Mouse (Mus musculus): Measurements from ENCODE around the gene Pkd1. TPM values are rescaled to one million over a fixed set of nuclear protein-coding genes. Genes with fewer than 3 reads are reported as not detected.

Gene Pkd1
- total and polyA plus RNA-seq, 3 experiments, result 35.6 to 48.5 (median 36.2) TPM

- no peak overlapping the region for H3K9ac ChIP-seq (ENCODE audit: low read depth, low read length)
- DNase-seq, result peak; percentile 59 to 85
- TF ChIP-seq CTCF (IDR thresholded peaks at IDR 0.05), result no peak
- peak; percentile 77; the same call in 1 of the 2 replicates for TF ChIP-seq EP300 (IDR thresholded peaks at IDR 0.05; ENCODE audit: insufficient read depth, low read depth, low read length)
- 66% methylated on average over 7 of the region's 7 CpGs for WGBS
- peak overlapping the region; percentile 77 for H3K27ac ChIP-seq
- H3K27me3 ChIP-seq (ENCODE audit: control insufficient read depth, insufficient read depth, low read length), result no peaks in the 10 kb centered on the region
- peaks cover 29% of the 10 kb centered on the region for H3K36me3 ChIP-seq (ENCODE audit: control insufficient read depth, insufficient read depth, low read length)
- H3K4me1 ChIP-seq (ENCODE audit: control insufficient read depth, insufficient read depth, low read length), result peaks cover 33% of the 10 kb centered on the region
- H3K4me3 ChIP-seq, result no peak overlapping the region
- H3K79me2 ChIP-seq (replicated peaks; ENCODE audit: control insufficient read depth, insufficient read depth, low read length), result peaks cover 10% of the 10 kb centered on the region
- intact Hi-C loops (cut with DNase I), result no loop called here
Measured at GRCm38 (mm10) chr17:24557091-24557490, 7.5 kb downstream of the Pkd1 start.

GRCm38 (mm10) chr17:24558600-24559099, 9.0 kb downstream of the Pkd1 start:
- H3K4me3 ChIP-seq, result no peak overlapping the region
- H3K27ac ChIP-seq, result peak overlapping the region; percentile 77
- intact Hi-C loops (cut with DNase I), result no loop called here
- WGBS, result 26% methylated on average over 4 of the region's 4 CpGs
- TF ChIP-seq EP300 (IDR thresholded peaks at IDR 0.05; ENCODE audit: insufficient read depth, low read depth, low read length) (no peak), POLR2A (IDR thresholded peaks at IDR 0.05; ENCODE audit: insufficient read depth, low read depth, low read length) (peak; percentile 47; the same call in 1 of the 2 replicates)
- peak; percentile 31 to 35 for DNase-seq
- no peaks in the 10 kb centered on the region for H3K27me3 ChIP-seq (ENCODE audit: control insufficient read depth, insufficient read depth, low read length)
- H3K79me2 ChIP-seq (replicated peaks; ENCODE audit: control insufficient read depth, insufficient read depth, low read length), result peaks cover 11% of the 10 kb centered on the region
- H3K9ac ChIP-seq (ENCODE audit: low read depth, low read length), result 0 out of 2 replicates have a peak overlapping the region, but pooled peaks have one; percentile 35
- H3K36me3 ChIP-seq (ENCODE audit: control insufficient read depth, insufficient read depth, low read length), result peaks cover 29% of the 10 kb centered on the region
- peaks cover 32% of the 10 kb centered on the region for H3K4me1 ChIP-seq (ENCODE audit: control insufficient read depth, insufficient read depth, low read length)

GRCm38 (mm10) chr17:24559146-24559545, 9.5 kb downstream of the Pkd1 start:
- intact Hi-C loops (cut with DNase I), result no loop called here
- no peak for TF ChIP-seq EP300 (IDR thresholded peaks at IDR 0.05; ENCODE audit: insufficient read depth, low read depth, low read length)
- no peak for TF ChIP-seq POLR2A (IDR thresholded peaks at IDR 0.05; ENCODE audit: insufficient read depth, low read depth, low read length)
- no peak for TF ChIP-seq CTCF (IDR thresholded peaks at IDR 0.05)
- Histone ChIP-seq H3K79me2 (replicated peaks; ENCODE audit: control insufficient read depth, insufficient read depth, low read length) (peaks cover 10% of the 10 kb centered on the region), H3K27me3 (ENCODE audit: control insufficient read depth, insufficient read depth, low read length) (no peaks in the 10 kb centered on the region), H3K9ac (ENCODE audit: low read depth, low read length) (no peak overlapping the region), H3K4me1 (ENCODE audit: control insufficient read depth, insufficient read depth, low read length) (peaks cover 36% of the 10 kb centered on the region), H3K36me3 (ENCODE audit: control insufficient read depth, insufficient read depth, low read length) (peaks cover 29% of the 10 kb centered on the region), H3K27ac (peak overlapping the region; percentile 77), H3K4me3 (no peak overlapping the region)
- DNase-seq, result peak; percentile 59 to 64
- WGBS, result 38% methylated on average over 3 of the region's 3 CpGs

- peak overlapping the region; percentile 44 for H3K27ac ChIP-seq
- intact Hi-C loops (cut with DNase I), result no loop called here
- DNase-seq, result peak in 1 of 2 experiments; percentile 17
Measured at GRCm38 (mm10) chr17:24560301-24561028, 10.8 kb downstream of the Pkd1 start.

GRCm38 (mm10) chr17:24561592-24561991, 12.0 kb downstream of the Pkd1 start:
- intact Hi-C loops (cut with DNase I), result no loop called here
- H3K4me3 ChIP-seq, result no peak overlapping the region
- H3K27me3 ChIP-seq (ENCODE audit: control insufficient read depth, insufficient read depth, low read length), result no peaks in the 10 kb centered on the region
- peaks cover 13% of the 10 kb centered on the region for H3K79me2 ChIP-seq (replicated peaks; ENCODE audit: control insufficient read depth, insufficient read depth, low read length)
- peaks cover 24% of the 10 kb centered on the region for H3K36me3 ChIP-seq (ENCODE audit: control insufficient read depth, insufficient read depth, low read length)
- DNase-seq, result peak in 1 of 2 experiments; percentile 16
- no peak overlapping the region for H3K9ac ChIP-seq (ENCODE audit: low read depth, low read length)
- H3K27ac ChIP-seq, result no peak overlapping the region
- TF ChIP-seq EP300 (IDR thresholded peaks at IDR 0.05; ENCODE audit: insufficient read depth, low read depth, low read length), result no peak
- TF ChIP-seq POLR2A (IDR thresholded peaks at IDR 0.05; ENCODE audit: insufficient read depth, low read depth, low read length), result no peak
- TF ChIP-seq CTCF (IDR thresholded peaks at IDR 0.05), result no peak
- 68% methylated on average over 2 of the region's 2 CpGs for WGBS
- H3K4me1 ChIP-seq (ENCODE audit: control insufficient read depth, insufficient read depth, low read length), result peaks cover 30% of the 10 kb centered on the region

More at GRCm38 (mm10) chr17:24560301-24561028, 10.8 kb downstream of the Pkd1 start:
- TF ChIP-seq EP300 (IDR thresholded peaks at IDR 0.05; ENCODE audit: insufficient read depth, low read depth, low read length) (no peak), CTCF (IDR thresholded peaks at IDR 0.05) (no peak), POLR2A (IDR thresholded peaks at IDR 0.05; ENCODE audit: insufficient read depth, low read depth, low read length) (no peak)
- no peaks in the 10 kb centered on the region for H3K27me3 ChIP-seq (ENCODE audit: control insufficient read depth, insufficient read depth, low read length)
- H3K4me1 ChIP-seq (ENCODE audit: control insufficient read depth, insufficient read depth, low read length), result peaks cover 30% of the 10 kb centered on the region
- WGBS, result 63% methylated on average over 5 of the region's 5 CpGs
- H3K79me2 ChIP-seq (replicated peaks; ENCODE audit: control insufficient read depth, insufficient read depth, low read length), result peaks cover 13% of the 10 kb centered on the region
- no peak overlapping the region for H3K4me3 ChIP-seq
- H3K36me3 ChIP-seq (ENCODE audit: control insufficient read depth, insufficient read depth, low read length), result peaks cover 29% of the 10 kb centered on the region
- no peak overlapping the region for H3K9ac ChIP-seq (ENCODE audit: low read depth, low read length)

- 68% methylated on average over 5 of the region's 5 CpGs for WGBS
- TF ChIP-seq CTCF (IDR thresholded peaks at IDR 0.05), result no peak
- TF ChIP-seq POLR2A (IDR thresholded peaks at IDR 0.05; ENCODE audit: insufficient read depth, low read depth, low read length), result no peak
- TF ChIP-seq EP300 (IDR thresholded peaks at IDR 0.05; ENCODE audit: insufficient read depth, low read depth, low read length), result no peak
- no peak overlapping the region for H3K27ac ChIP-seq
Measured at GRCm38 (mm10) chr17:24563638-24564037, 14.0 kb downstream of the Pkd1 start.

More at GRCm38 (mm10) chr17:24563638-24564037, 14.0 kb downstream of the Pkd1 start:
- Histone ChIP-seq H3K4me3 (no peak overlapping the region), H3K36me3 (ENCODE audit: control insufficient read depth, insufficient read depth, low read length) (peaks cover 12% of the 10 kb centered on the region), H3K4me1 (ENCODE audit: control insufficient read depth, insufficient read depth, low read length) (peaks cover 21% of the 10 kb centered on the region), H3K27me3 (ENCODE audit: control insufficient read depth, insufficient read depth, low read length) (no peaks in the 10 kb centered on the region), H3K79me2 (replicated peaks; ENCODE audit: control insufficient read depth, insufficient read depth, low read length) (peaks cover 11% of the 10 kb centered on the region), H3K9ac (ENCODE audit: low read depth, low read length) (no peak overlapping the region)
- intact Hi-C loops (cut with DNase I), result no loop called here
- peak in 1 of 2 experiments; percentile 16 for DNase-seq
